Mouse (Mus musculus) erythroblast, embryonic 14.5 days (primary cell): ENCODE data around the gene Dock3.

Source experiments
- GATA1 ChIP-seq: IDR thresholded peaks from 2 replicates; pipeline ENCODE4 v1.6.1; 2012; ENCODE audit warnings: low read length, inconsistent platforms, mixed read lengths
- TAL1 ChIP-seq: IDR thresholded peaks from 3 replicates; pipeline ENCODE4 v1.6.1; 2012; ENCODE audit warnings: low read length, inconsistent platforms, mixed read lengths

- TF ChIP-seq TAL1: no peak
- TF ChIP-seq GATA1: no peak
Observed at GRCm38 (mm10) chr9:107254476-107254875, 22.8 kb upstream of the Dock3 start.
